Comparison of ENCODE assay signal across 11 mouse cellular contexts in the genomic region with DNA sequence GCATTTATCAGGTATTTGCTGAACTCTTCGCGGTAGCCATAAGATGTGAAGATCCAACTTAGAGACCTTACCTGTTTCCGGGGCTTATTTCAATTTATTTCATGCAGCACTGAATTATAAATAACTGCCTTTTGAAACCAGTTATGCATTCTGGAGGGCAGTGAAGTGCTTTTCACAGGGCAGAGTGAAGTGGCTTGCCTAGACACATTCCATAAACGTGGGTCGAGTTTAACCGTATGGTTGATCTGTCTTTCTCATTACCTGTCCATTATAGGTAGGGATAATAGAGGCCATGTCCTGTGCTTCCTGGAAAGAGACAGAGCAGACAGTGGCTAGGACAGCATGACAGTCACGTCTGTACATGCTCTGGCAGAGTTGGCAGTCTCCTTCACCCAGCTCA.
"Had no signal": no experiment of that assay in that cellular context is flagged by ENCODE, and none has a peak within 500 bp of the region (broad histone marks: within the 10 kb centered on the region; RNA-seq: fewer than 3 reads in every experiment).

No protein-coding gene starts in this region.

- H3K4me2 ChIP-seq: limb, embryonic 12.5 days; midbrain, embryonic 11.5 days; midbrain, embryonic 15.5 days; neural tube, embryonic 12.5 days had no signal

- H3K27ac ChIP-seq: limb, embryonic 12.5 days; midbrain, embryonic 15.5 days; neural tube, embryonic 12.5 days had no signal

- H3K9ac ChIP-seq: limb, embryonic 12.5 days; liver, postnatal 0 days; midbrain, embryonic 15.5 days; neural tube, embryonic 12.5 days had no signal

- ATAC-seq: intestine, postnatal 0 days; liver, postnatal 0 days; midbrain, embryonic 15.5 days had no signal

- DNase-seq: kidney, adult 8-10 months; kidney, postnatal 36 days; layer of hippocampus, adult 9-11 months; layer of hippocampus, postnatal 36 days; liver, postnatal 0 days; thymus, postnatal 36 days had no signal

- H3K9me3 ChIP-seq: limb, embryonic 12.5 days; midbrain, embryonic 15.5 days; neural tube, embryonic 12.5 days had no signal

- H3K4me1 ChIP-seq: midbrain, embryonic 15.5 days; neural tube, embryonic 12.5 days had no signal

- H3K36me3 ChIP-seq: midbrain, embryonic 15.5 days; neural tube, embryonic 12.5 days had no signal

- H3K4me3 ChIP-seq: limb, embryonic 12.5 days; midbrain, embryonic 15.5 days; neural tube, embryonic 12.5 days had no signal

- H3K27me3 ChIP-seq: limb, embryonic 12.5 days; midbrain, embryonic 15.5 days; neural tube, embryonic 12.5 days had no signal
